Mouse (Mus musculus): ENCODE results near the gene Ctnna3.
A peak's percentile ranks its signal among the peaks of the same experiment; 100 is the strongest.

The Ctnna3 gene

DNA sequence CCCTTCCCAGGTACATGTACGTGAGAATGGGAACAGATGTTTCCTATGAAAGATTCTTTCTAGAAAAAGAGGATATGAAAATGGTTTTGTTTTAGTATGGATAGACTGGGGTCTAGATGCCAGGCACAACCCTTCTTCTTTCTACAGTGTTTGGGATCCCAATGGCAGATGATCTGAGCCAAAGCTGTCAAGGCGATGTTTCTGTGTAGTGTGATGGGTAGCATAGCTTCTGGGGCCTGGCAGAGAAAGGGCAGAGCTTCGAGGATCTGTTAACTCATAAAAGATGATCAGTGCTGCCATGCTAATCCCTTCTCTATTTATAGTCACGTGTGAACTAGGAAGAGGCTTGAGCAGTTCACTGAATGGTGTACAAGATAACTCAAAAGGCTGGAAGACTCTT, 284.3 kb downstream of the Ctnna3 start:
- no peak for DNase-seq

DNA sequence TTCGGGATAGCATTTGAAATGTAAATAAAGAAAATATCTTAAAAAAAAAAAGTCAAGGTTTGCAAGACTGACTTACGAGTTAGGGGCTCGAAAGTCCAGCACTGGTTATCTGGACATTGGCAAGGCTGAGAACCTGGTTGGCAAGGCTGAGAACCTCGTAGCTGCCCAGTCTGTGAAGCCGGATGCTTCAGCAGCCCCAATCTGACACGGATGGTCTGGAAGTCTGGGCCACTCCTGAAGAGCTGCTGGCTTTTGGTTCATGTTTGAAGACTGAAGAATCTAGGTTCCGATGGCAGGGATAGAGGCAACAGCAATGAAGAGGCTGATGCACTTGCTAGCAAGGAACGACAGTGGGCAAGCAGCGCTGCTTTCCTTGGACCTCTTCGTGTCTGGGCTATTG, 339.0 kb downstream of the Ctnna3 start:
- no peak for DNase-seq

DNA sequence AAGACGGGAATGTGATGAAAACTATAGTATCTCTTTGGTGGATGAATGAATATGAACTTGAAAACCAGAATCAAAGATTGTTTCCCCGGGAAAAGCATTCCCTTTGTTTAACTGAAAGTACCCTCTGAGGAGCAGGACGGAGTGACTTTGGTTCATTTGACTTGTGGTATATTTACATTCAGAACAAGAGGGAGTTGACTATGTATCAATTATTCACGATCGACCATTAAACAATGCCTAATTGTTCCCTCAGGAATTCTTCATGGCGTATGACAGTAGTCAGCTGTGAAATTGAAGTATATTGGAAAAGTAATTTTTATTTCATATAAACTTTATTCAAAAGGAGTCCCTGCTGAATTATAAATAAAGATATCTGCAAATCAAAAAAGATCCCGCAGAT, 341.8 kb downstream of the Ctnna3 start:
- no peak for DNase-seq

DNA sequence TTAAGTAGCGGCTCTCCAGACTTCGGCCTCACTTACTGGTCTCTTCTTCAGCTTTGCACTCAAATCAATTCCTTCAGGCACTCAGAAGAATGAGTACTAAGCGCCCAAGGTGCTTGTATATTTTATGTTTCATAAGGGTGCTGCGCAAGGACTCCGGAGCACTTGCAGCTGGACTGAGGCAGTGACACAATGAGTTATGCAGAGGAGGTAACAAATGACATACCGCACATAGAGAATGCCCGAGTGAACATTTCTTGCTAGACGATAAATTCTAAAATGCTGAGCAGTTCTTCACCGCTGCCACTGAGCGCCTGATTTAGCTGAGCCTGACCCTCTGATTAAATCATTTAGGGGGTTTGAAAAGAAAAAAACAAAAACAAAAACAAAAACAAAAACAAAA, 342.2 kb downstream of the Ctnna3 start:
- no peak for DNase-seq

DNA sequence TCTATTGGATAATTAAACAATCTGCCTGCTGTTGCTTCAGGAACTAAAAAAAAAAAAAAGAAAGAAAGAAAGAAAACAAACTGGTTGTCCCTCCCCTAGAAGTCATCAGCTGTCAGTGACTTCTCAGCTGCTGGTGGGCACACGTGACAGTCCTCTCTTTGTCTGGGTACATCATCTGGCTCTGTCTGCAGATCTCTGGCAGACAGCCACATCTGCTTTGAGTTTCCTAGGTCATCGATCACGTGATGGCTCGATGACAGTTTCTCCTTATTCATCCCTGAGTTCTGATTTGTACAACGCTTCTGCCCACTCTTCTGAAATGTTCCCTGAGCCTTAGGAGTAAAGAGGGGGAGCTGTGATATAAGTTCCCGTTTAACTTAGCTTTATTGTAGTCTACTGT, 352.1 kb downstream of the Ctnna3 start:
- DNase-seq: no peak

DNA sequence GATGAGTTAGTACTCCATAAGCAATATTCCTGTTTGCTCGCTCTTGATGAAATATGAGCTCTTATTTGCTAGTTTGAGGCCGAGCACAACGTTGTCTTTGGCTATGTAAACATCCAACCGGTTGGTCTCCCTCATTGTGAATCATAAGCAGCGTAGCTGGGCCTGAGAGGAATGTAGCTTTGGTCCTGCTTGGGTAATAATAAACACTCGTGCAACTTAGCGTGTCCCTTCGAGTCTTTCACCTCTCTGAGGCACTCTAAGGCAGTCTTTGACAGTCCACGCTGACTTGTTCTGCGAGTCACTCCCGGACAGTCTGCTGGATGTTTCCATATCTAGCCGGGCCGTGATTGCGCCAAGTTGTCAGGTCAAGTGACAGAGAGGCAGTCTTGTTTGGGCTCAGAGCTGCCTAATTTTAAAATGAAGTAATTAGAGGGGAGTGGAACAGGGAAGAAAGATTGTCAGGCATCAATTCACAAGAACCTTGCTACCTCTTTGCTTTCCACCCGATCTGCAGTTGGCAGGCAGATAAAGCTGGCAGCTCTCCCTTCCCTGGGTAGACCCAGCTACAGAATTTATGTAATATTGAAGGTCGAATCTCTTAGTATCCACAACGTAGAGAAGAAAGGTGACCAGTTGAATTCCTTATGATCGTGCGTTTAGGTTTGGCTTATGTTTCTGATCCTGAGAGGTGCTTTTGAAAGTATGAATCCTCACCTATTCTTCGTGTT, 355.1 kb downstream of the Ctnna3 start:
- DNase-seq: peak; percentile 32

DNA sequence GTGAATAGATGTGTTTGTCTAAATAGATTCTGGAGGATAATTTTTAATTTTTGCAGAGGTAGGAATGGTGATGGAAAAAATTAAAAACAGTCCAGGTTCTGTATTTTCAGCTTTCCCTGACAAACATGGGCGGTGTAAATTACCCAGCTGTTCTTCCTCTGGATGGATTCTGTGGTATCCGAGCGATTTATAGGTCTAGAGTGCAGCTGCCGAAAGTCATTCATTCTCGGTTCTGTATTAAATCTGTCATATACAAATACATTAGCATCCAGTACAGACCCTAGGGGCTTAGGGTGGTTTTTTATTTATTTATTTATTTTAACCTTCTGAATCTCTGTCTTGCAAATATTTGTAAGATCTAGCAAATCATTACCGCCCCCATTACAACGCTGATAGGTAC, 356.5 kb downstream of the Ctnna3 start:
- DNase-seq: no peak

DNA sequence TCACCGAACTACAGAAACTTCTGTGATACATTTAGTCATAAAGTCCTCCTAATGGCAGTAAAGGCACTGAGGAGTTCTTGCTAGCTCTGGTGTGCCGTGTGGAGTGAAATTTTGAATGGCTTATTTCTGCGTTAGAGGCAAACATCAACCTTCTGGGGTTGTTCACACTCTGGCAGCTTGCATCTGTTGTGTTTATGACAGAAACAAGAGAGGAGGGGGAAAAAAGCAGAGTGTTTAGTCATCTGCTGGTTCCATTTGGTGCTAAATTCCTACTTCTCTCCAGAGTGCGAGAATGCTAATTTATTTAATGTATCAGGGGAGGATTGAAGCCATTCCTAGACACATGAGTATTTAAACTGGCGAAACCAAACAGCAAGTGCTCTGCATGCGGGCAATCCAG, 374.0 kb downstream of the Ctnna3 start:
- DNase-seq: no peak

DNA sequence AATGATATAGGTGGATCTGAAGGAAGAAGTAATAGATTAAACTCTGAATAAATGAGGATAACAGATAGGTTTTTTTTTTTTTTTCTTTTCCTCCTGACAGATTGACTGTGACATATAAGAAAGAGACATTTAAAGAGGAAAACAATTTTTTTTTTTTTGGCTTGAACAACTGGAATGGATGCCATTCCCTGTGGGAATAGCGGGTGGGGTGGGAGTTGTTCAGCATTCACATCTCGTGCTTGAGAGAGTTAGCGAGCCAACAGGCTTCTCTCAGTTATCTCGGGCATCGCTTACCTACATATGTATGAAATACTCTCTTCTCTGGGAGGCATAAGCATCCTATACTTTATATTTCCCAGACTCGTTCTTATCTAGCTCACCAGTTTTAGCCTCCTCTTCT, 375.7 kb downstream of the Ctnna3 start:
- no peak for DNase-seq

DNA sequence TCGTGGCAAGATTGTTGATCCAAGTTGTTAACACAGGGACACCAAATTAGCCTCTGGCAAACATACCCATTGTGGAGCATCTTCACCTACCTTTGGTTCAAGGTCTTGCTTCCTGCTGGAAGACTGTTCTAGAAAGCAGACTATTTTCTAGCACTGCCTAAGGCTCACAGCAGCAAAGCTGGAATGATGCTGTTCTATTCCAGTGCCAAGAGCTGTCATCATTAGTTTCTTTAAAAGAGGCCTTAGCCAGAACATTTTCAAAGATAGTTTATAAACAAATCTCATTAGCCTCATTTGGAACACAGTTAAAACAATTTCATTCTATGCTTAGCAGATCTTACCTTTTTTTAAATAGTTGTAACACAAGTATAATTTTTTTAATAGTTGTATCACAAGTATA, 376.4 kb downstream of the Ctnna3 start:
- DNase-seq: peak; percentile 11

DNA sequence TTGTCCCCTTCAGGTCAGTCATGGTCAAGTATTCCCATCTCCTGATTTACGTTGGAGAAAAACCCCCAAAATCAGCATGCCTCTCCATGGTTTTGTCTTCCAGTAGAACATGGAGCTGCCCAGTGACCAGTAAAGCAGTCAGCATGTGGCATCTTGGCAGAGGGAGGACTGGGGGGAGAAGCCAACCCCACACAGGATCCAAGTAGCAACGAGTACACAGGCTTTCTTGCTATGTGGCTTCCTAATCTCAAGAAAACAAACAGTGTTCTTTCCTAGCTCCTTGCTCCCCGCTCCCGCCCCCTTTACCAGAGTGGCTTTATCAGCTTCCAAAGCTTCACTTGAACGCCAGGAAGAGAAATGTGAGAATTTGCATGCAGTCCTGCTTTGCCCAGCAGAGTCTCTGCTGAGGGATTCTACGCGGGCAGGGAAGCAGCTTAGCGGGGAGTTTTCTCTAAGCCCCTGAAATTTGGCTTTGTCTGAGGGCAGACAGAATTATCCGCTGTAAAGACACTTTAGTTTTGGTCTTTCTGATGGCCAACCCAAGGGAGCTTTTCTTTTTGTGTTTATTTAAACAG, 380.2 kb downstream of the Ctnna3 start:
- DNase-seq: peak; percentile 17

DNA sequence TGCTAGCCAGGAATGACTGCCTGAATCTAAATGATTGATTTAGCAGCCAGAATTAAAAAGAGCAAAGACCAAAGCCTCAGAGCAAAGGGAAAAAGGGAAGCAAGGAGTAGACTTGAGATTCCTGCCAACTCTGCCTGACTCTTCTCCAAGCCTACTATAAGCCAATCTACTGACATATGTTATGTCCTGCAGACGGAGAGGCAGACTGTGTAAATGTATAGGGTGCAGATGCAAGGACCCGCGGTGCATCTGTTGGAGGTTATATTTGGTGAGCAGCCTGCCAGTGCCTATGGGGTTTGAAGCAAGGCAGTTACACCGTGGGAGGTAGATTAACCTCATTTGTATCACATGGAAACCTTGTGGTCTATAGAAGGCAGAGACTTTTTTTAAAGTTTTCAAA, 409.1 kb downstream of the Ctnna3 start:
- no peak for DNase-seq

DNA sequence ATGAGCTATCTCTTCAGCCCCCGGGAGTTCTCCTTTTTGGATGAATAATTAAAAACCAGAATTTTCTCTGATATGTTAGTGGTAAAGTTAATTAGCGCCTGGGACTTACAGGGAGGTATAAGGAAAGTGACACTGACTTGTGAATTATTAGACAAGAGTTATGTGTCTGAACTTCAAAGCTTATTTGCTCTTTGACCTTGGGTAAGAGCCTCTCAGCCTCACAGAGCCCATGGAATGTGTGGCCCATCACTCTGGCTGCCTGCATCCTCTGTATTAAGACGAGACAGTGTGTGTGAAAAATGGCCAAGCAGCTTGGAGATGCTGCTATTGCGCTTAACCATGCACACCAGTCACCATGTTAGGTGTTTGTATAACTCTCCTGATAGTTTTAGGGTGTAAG, 422.0 kb downstream of the Ctnna3 start:
- no peak for DNase-seq

DNA sequence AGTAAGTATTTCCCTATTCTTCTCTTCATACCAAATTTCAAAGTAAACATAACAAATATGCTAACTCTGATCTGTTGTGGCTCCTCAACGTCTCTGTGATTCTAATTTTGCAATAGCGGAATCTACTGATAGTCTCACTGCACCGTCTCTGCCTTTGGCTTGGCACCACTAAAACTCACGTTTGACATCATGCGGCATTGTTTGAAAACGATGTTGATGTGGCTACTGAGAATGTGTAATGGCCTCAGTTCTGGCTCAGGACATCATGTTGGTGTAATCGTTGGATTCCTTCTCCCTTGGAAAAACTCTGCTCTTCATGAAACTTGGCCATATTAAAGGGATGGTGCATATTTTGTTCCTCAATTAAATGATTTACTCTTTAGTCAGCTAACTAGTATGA, 439.2 kb downstream of the Ctnna3 start:
- peak; percentile 5 for DNase-seq

DNA sequence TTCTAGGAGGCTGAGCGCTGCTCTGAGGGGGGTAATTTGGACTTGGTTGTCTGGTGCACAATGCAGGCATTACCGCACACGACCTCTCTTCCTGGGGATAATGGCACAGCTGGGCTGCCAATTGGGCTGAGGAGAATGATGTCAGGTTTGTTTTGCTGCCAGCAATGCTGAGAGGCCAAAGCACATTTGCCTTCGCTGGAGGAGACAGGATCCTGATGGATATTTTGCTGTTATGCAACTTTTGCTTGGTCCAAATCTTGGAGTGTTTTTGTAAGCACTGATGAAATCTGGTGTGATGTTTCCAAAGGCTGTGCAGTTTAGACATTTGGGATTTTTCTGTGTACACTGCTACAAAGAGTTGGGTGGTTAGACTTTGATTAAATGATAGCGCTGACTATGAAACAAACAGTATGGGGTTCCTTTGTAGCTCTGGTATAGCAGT, 450.6 kb downstream of the Ctnna3 start:
- peak; percentile 77 for DNase-seq

DNA sequence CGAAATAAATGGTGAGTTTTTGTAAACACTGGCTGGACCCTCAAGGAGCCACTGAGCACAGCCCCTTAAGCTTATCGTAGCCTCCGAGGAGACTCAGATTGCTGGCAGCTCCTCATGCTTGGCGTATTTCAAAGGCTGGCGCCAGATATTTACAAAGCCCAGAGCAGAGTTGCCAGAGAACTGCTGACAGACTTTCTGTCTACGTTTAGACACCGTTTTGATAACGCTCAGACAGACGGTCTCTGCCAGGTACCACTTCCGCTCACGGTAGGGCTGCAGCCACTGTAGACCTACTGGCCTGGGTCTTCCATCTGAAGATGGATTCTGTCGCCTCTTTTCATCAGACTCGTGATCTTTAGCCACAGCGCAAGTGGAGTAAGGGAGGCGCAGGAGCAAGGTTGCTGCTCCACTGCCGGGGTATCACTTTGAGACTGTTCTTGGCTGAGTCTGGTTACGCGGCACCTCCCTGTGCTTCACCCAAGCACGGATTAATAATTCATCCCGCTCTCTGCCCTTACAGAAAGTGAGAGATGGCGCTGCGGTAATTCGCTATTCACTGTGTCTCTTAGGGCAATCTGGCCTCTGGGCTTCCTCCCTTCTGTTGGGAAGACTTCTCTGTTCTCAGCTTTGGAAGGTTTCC, 456.7 kb downstream of the Ctnna3 start:
- peak; percentile 14 for DNase-seq

DNA sequence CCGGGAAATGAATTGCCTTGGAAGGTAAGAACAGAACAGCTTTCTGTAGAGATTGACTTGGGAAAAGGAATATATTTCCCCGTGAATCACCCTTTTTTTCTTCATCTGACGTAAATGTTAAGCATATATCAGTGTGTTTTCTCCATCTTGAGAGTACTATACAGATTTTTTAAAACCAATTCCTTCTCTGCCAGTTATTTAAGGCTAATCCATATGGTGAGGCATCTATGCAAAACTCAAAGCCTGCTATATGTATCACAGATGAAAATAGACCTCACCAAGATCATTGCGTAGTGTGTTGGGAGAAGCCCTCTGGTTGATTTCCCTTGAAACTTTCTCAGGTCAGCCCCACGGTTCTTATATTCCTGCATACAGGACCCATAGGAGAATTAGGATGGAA, 464.7 kb downstream of the Ctnna3 start:
- no peak for DNase-seq

DNA sequence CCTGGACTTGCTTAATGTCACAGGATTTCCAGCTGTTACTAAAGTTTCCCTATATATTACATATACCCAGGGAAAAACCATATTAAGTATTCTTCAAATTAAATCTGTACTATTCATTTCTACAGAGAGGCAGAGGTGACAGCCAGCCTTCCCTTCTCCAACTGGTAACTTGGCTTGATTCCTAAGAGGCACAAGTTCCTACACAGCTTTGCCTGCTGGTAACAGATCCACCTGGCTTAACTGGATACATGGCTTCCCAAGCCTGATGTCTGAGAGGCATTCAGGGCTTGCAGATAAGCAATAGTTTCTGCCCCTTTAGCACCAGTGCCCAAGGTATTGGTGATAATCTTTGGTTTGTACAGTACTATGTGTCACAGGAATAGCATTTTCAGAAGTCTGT, 470.0 kb downstream of the Ctnna3 start:
- DNase-seq: no peak

DNA sequence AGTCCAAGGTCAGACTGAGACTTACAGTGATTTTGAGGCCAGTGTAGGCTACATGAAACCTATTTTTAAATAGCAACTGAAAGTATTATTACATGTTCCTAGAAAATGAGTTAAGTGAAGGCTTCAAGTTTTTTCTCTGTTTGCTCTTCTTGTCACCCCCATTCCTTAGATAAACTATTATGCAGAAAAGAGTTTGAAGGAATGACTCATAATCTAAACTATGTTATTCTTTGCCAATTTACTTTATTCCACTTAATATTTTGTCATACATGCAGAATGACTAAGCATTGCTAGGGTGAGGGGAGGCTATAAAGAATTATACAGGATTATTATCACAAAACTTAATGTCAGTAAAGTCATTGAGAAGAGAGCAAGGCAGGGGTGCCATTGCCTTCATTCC, 479.0 kb downstream of the Ctnna3 start:
- DNase-seq: no peak

DNA sequence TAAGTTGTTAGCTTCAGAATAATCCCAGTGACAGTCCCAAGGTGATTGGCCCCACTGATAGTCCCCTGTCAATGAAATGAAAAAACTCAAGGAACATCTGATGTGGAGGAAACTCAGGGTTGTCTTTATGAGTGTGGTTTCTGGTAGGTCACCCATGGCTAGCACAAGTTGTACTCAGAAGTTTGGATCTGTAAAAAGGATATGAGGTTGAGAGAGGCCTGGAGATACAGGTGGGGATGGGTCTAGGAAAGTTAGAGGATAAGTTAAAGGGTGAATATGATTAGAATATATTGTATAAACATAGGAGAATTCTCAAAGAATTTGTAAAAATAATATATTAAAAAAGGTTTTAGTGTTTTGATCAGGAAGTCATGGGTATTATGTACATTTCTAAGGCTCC, 497.4 kb downstream of the Ctnna3 start, which contains the start of gene Gm10118:
Gene Gm10118, minus strand, starts transcription at position 101 of the 400 bp plus-strand sequence.
- no peak for DNase-seq

DNA sequence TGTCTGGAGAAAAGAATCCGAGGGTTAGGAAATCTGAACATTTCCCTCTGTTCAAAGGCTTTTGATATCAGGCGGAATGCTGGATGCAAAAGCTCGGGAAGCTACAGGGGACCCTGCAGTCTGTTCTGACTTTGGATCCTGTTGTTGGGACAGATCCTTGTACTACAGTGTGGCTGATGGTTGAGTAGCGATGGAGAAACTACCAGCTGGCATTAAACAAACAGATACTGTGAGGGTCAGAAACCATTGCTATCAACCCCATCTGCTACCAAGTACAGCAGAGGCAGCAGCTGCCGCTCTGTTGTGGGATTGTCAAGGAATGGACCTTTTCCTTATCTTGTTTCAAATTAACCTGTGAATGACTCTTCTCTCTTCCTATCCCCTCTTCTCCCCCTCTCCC, 504.0 kb downstream of the Ctnna3 start:
- DNase-seq: no peak

DNA sequence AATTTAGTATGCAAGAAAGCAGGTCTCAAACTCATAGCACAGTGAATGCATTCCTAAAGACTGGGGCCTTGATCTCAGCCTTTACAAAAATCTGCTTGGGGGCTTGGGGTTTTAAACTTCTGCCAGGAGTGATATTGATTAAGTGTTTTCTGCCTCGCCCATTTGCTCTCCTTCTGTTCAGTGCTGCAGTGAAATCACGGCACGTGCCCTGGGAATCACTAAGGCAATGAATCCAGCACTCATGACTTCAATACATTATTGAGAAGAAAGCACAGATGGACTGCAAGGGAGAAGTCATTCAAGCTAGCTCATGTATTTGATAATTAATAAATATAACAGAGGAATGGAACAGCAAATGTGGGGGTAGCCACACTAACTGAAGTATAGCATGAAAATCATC, 515.6 kb downstream of the Ctnna3 start:
- no peak for DNase-seq

DNA sequence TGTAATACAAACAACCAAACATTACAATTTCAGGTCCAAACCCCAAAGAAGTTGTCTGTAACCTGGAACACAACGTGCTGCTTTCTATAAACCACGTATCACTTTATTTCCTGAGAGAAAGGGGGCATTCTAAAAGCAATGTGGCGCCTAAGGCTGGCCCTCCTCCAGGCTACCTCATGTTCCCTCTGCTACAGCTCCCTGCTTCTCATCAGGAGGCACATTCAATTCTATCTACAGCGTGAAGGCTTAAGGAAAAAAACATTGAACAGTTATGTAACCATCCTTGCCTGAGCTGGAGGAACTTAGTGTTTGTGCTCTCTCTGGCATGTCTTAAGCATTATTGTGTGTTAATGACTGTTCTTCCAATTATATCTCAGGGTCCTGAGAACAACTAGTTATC, 517.4 kb downstream of the Ctnna3 start:
- DNase-seq: no peak

DNA sequence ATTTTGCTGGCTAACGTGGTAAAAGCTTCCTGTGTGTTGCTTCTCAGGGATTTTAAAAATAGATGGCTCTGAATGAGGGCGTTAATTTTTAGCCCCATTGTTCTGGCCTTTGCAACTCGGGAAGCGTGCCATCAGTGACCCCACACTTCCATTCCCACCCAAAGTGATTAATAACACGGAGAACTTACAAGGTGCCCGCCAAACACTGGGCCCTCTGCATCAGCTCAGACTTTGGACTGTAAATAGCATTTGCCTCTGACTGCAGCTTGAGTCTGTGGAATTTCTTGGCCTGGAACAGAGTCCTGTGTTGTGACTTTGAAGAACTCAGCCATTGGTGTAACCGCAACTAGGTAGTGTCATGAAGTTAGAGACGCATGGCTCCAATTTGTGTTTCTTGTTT, 521.0 kb downstream of the Ctnna3 start:
- DNase-seq: no peak
